Mouse (Mus musculus) right cerebral cortex, adult 2 months (tissue): ENCODE results near the gene Lrrc74b.

Experiments used
- DNase-seq, 2 experiments: peaks; one replicate each; pipeline ENCODE4 v3.0.0; 2021 to 2022; ENCODE audit warnings: low spot score in 2 of 2

Gene Lrrc74b

DNA sequence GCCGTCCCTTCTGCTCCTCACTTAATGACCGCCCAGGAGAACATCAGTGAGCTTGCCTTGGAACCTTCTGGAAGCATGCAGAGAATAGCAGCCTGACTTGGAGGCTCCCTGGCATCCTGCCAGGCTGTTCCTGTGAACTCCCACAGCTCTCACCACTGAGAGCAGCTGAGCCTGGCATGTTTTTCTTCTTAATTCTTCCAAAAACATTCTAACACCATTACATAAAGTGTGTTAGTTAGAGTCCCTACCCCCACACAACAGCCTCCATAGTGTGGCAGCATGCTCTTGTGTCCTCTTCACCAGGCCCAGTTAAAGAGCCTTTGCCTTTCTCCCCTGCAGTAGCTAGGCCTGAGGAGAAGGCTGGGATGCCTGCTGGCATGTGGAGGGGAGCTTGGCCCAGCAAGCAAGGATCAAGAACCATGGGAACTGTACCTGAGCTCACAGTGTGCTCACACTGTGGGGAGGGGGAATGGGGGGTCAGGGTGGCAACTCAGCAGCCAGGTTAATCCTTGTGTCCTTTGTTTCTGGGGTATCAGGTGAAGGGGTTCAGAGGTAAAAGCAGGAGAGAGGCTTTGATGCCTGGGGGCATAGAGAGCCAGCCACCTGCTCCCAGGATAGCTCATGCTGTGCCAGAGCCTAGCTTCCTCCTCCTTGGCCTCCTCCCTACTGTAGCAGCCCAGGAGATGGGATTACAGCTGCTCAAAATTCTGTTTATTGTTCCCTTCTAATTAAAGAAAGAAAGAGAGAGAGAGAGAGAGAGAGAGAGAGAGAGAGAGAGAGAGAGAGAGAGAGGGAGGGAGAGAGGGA is 64.3 kb downstream of the Lrrc74b start:
- DNase-seq = peak; percentile 85 to 94
